In genomic region chr1:138126843-138127242, GRCm38 (mm10) we compare ENCODE assay signal across 20 mouse cellular contexts. TPM values are rescaled to one million over a fixed set of nuclear protein-coding genes. Genes with fewer than 3 reads are reported as not detected.
DNase-seq lines count a peak whose midpoint lies in the region; ATAC-seq and TF ChIP-seq lines count a peak whose summit lies in the region.
"Had no signal": no experiment of that assay in that cellular context is flagged by ENCODE, and none has a peak within 500 bp of the region (broad histone marks: within the 10 kb centered on the region; RNA-seq: fewer than 3 reads in every experiment).

No protein-coding gene starts in this region.

- no peak overlapping the region for H3K4me3 ChIP-seq in forebrain, postnatal 0 days (ENCODE audit: low read depth, low read length)
- no peak overlapping the region for H3K4me3 ChIP-seq in forebrain, embryonic 11.5 days (ENCODE audit: low read depth, low read length)
- H3K4me3 ChIP-seq in heart, embryonic 16.5 days (ENCODE audit: low read length): no peak overlapping the region
- H3K4me3 ChIP-seq in spleen, adult 2 months (ENCODE audit: extremely low read depth, insufficient read depth, insufficient read length): no peak overlapping the region
- H3K4me3 ChIP-seq: embryonic facial prominence, embryonic 13.5 days; hindbrain, embryonic 12.5 days; kidney, embryonic 15.5 days; liver, embryonic 12.5 days; lung, embryonic 15.5 days; myocyte had no signal

- H3K9me3 ChIP-seq in forebrain, postnatal 0 days (ENCODE audit: low read length): no peaks in the 10 kb centered on the region
- no peaks in the 10 kb centered on the region for H3K9me3 ChIP-seq in forebrain, embryonic 11.5 days (ENCODE audit: control insufficient read depth, low read length)
- no peaks in the 10 kb centered on the region for H3K9me3 ChIP-seq in heart, embryonic 16.5 days (replicated peaks; ENCODE audit: control insufficient read depth, low read length)
- H3K9me3 ChIP-seq: embryonic facial prominence, embryonic 13.5 days; hindbrain, embryonic 12.5 days; kidney, embryonic 15.5 days; liver, embryonic 12.5 days; lung, embryonic 15.5 days had no signal

- peak; percentile 71 for ATAC-seq in forebrain, postnatal 0 days
- ATAC-seq in forebrain, embryonic 11.5 days (replicated peaks; ENCODE audit: low FRiP score): no peak
- ATAC-seq in heart, embryonic 16.5 days (replicated peaks; ENCODE audit: extremely low read depth, insufficient read depth, low FRiP score): no peak
- ATAC-seq: activated CD4-positive, CD25-positive, alpha-beta regulatory T cell, adult 4 months; intestine, embryonic 16.5 days; liver, embryonic 12.5 days had no signal

- no peaks in the 10 kb centered on the region for H3K4me1 ChIP-seq in forebrain, postnatal 0 days (ENCODE audit: insufficient read depth)
- no peaks in the 10 kb centered on the region for H3K4me1 ChIP-seq in forebrain, embryonic 11.5 days (replicated peaks; ENCODE audit: control insufficient read depth, insufficient read depth, low read length)
- no peaks in the 10 kb centered on the region for H3K4me1 ChIP-seq in heart, embryonic 16.5 days (ENCODE audit: control insufficient read depth, insufficient read depth, low read length)
- H3K4me1 ChIP-seq in spleen, adult 2 months (ENCODE audit: control insufficient read depth, insufficient read depth, insufficient read length): peaks cover 18% of the 10 kb centered on the region
- H3K4me1 ChIP-seq: embryonic facial prominence, embryonic 13.5 days; hindbrain, embryonic 12.5 days; kidney, embryonic 15.5 days; liver, embryonic 12.5 days; lung, embryonic 15.5 days had no signal

- no peak for TF ChIP-seq CTCF in forebrain, postnatal 0 days (IDR thresholded peaks at IDR 0.05; ENCODE audit: low read depth)
- TF ChIP-seq CTCF in spleen, adult 2 months (IDR thresholded peaks at IDR 0.05; ENCODE audit: extremely low read depth, insufficient read depth, insufficient read length, insufficient replicate concordance): no peak

- no peaks in the 10 kb centered on the region for H3K27me3 ChIP-seq in forebrain, postnatal 0 days (ENCODE audit: insufficient read depth, low read length)
- no peaks in the 10 kb centered on the region for H3K27me3 ChIP-seq in forebrain, embryonic 11.5 days (ENCODE audit: control insufficient read depth, insufficient read depth, low read length)
- no peaks in the 10 kb centered on the region for H3K27me3 ChIP-seq in heart, embryonic 16.5 days (ENCODE audit: control insufficient read depth, insufficient read depth, low read length)
- no peaks in the 10 kb centered on the region for H3K27me3 ChIP-seq in spleen, adult 2 months (ENCODE audit: control insufficient read depth, insufficient read depth, low read length)
- H3K27me3 ChIP-seq: embryonic facial prominence, embryonic 13.5 days; hindbrain, embryonic 12.5 days; kidney, embryonic 15.5 days; liver, embryonic 12.5 days; lung, embryonic 15.5 days had no signal

- WGBS in forebrain, postnatal 0 days: 22% methylated on average over 8 of the region's 8 CpGs
- WGBS in forebrain, embryonic 11.5 days: 50% methylated on average over 8 of the region's 8 CpGs
- 28% methylated on average over 8 of the region's 8 CpGs for WGBS in heart, embryonic 16.5 days
- 57% methylated on average over 8 of the region's 8 CpGs for WGBS in spleen, adult 2 months

- H3K36me3 ChIP-seq in forebrain, postnatal 0 days (ENCODE audit: insufficient read depth): no peaks in the 10 kb centered on the region
- no peaks in the 10 kb centered on the region for H3K36me3 ChIP-seq in forebrain, embryonic 11.5 days (ENCODE audit: control insufficient read depth, insufficient read depth, low read length)
- H3K36me3 ChIP-seq in heart, embryonic 16.5 days (ENCODE audit: control insufficient read depth, insufficient read depth): no peaks in the 10 kb centered on the region
- peaks cover 12% of the 10 kb centered on the region for H3K36me3 ChIP-seq in spleen, adult 2 months (ENCODE audit: control insufficient read depth, insufficient read depth, low read length)
- H3K36me3 ChIP-seq: embryonic facial prominence, embryonic 13.5 days; hindbrain, embryonic 12.5 days; kidney, embryonic 15.5 days; liver, embryonic 12.5 days; lung, embryonic 15.5 days had no signal

- intact Hi-C loops in heart, postnatal 25 days (cut with DNase I): no loop called here

- no peak overlapping the region for H3K27ac ChIP-seq in forebrain, postnatal 0 days (ENCODE audit: low read depth, low read length)
- no peak overlapping the region for H3K27ac ChIP-seq in forebrain, embryonic 11.5 days (ENCODE audit: low read depth, low read length)
- H3K27ac ChIP-seq in heart, embryonic 16.5 days (ENCODE audit: low read length): no peak overlapping the region
- peak overlapping the region; percentile 26 for H3K27ac ChIP-seq in spleen, adult 2 months (ENCODE audit: insufficient read depth, low read length)
- H3K27ac ChIP-seq: embryonic facial prominence, embryonic 13.5 days; hindbrain, embryonic 12.5 days; kidney, embryonic 15.5 days; liver, embryonic 12.5 days; lung, embryonic 15.5 days had no signal

- no peak overlapping the region for H3K9ac ChIP-seq in forebrain, postnatal 0 days
- no peak overlapping the region for H3K9ac ChIP-seq in forebrain, embryonic 11.5 days (ENCODE audit: low read length)
- H3K9ac ChIP-seq in heart, embryonic 16.5 days (ENCODE audit: low read length): no peak overlapping the region
- H3K9ac ChIP-seq: embryonic facial prominence, embryonic 13.5 days; hindbrain, embryonic 12.5 days; kidney, embryonic 15.5 days; liver, embryonic 12.5 days; lung, embryonic 15.5 days had no signal

- DNase-seq in forebrain, postnatal 0 days: no peak
- no peak for DNase-seq in forebrain, embryonic 11.5 days (ENCODE audit: low spot score)
- no peak for DNase-seq in heart, postnatal 25 days (ENCODE audit: low spot score)
- no peak for DNase-seq in spleen, adult 2 months (ENCODE audit: low read depth in 1 of 2, low spot score in 2 of 2)
- no peak for DNase-seq in spleen, adult 18-20 months
- DNase-seq in embryo, embryonic 10 days (ENCODE audit: low spot score): no peak
- DNase-seq in ovary, postnatal 14 days (ENCODE audit: low spot score): no peak
- DNase-seq: adrenal gland, postnatal 14 days; cerebellum, adult 8-10 months; gastrocnemius, postnatal 36 days; midbrain, embryonic 14.5 days had no signal

- no peak overlapping the region for H3K4me2 ChIP-seq in forebrain, postnatal 0 days (ENCODE audit: low read depth)
- no peak overlapping the region for H3K4me2 ChIP-seq in forebrain, embryonic 11.5 days (ENCODE audit: low read depth, low read length, severe bottlenecking)
- peak overlapping the region; percentile 10 for H3K4me2 ChIP-seq in heart, embryonic 16.5 days (ENCODE audit: low read depth, low read length)
- H3K4me2 ChIP-seq: embryonic facial prominence, embryonic 13.5 days; hindbrain, embryonic 12.5 days; kidney, embryonic 15.5 days; liver, embryonic 12.5 days; lung, embryonic 15.5 days had no signal

- TF ChIP-seq POLR2A in spleen, adult 2 months (IDR thresholded peaks at IDR 0.05; ENCODE audit: low read depth, low read length): no peak

RNA-seq across cellular contexts. Expression of gene Ptprc, which starts 48.7 kb away (rescaled TPM):
- total RNA-seq in forebrain, postnatal 0 days (2014; rRNA removed): 1.7 and 2.5 TPM in 2 replicates
- 0.63 and 1.1 TPM in 2 replicates for polyA plus RNA-seq in forebrain, postnatal 0 days (2015; fragmentation: Nextera tagmentation; extraction: Ambion mirVana)
- 1.6 and 2.0 TPM in 2 replicates for polyA plus RNA-seq in forebrain, embryonic 11.5 days (2014; fragmentation: Nextera tagmentation; extraction: Ambion mirVana)
- 9.9 and 27.3 TPM in 2 replicates for polyA plus RNA-seq in heart, embryonic 16.5 days (2015; fragmentation: Nextera tagmentation; extraction: Ambion mirVana)
- 1 to 10 TPM; 4.1 to 6.0 TPM for total RNA-seq in heart, postnatal 25 days (2021)
- 239 and 294 TPM in 2 replicates for polyA plus RNA-seq in spleen, adult 2 months (2012; rRNA removed)
- polyA plus RNA-seq: myocyte had no signal
